Mouse (Mus musculus): Measurements from ENCODE around the gene Egfl7. TPM values are rescaled to one million over a fixed set of nuclear protein-coding genes. Genes with fewer than 3 reads are reported as not detected.

Egfl7 gene
- polyA plus RNA-seq, 1 experiment from 2014 or later, result 72.2 TPM

GRCm38 (mm10) chr2:26611896-26612295 lies 32.1 kb downstream of the Egfl7 start:
- H3K27me3 ChIP-seq (ENCODE audit: control insufficient read depth, insufficient read depth, low read length), result no peaks in the 10 kb centered on the region
- no peaks in the 10 kb centered on the region for H3K4me1 ChIP-seq (ENCODE audit: control insufficient read depth, insufficient read depth, low read length)
- no peak overlapping the region for H3K4me3 ChIP-seq (ENCODE audit: low read depth, low read length)
- H3K9me3 ChIP-seq (ENCODE audit: control insufficient read depth, low read length), result no peaks in the 10 kb centered on the region
- no peaks in the 10 kb centered on the region for H3K36me3 ChIP-seq (ENCODE audit: control insufficient read depth, insufficient read depth, low read length)
- no peak overlapping the region for H3K9ac ChIP-seq (ENCODE audit: low read length)
- ATAC-seq (ENCODE audit: insufficient number of reproducible peaks, low FRiP score, low TSS enrichment, low read depth), result no peak
- no peak overlapping the region for H3K4me2 ChIP-seq (ENCODE audit: low read depth, severe bottlenecking)
- no peak overlapping the region for H3K27ac ChIP-seq (replicated peaks; ENCODE audit: low read depth, low read length)
- DNase-seq (ENCODE audit: low spot score), result no peak

DNA sequence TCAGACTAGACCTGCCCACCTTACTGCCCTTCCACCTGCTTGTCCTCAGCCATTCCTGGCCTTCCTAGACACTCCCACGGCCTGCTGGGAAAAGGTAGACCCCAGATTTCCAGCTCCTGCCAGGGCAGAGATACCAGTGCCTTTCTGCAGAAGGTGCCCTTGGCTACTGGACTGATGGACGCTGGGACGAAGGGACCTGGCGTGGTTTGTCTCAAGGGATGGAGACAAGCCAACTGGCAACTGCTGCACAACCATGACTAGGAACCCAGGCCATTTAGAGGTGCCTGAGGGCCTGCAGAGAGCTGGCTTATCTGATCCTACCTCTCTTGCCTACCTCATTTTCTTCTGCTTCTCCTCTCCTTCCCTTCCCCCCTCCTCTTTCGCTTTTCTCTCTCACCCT lies 35.1 kb downstream of the Egfl7 start:
- no peak for ATAC-seq (ENCODE audit: insufficient number of reproducible peaks, low FRiP score, low TSS enrichment, low read depth)
- WGBS, result 80% methylated on average over 5 of the region's 5 CpGs

DNA sequence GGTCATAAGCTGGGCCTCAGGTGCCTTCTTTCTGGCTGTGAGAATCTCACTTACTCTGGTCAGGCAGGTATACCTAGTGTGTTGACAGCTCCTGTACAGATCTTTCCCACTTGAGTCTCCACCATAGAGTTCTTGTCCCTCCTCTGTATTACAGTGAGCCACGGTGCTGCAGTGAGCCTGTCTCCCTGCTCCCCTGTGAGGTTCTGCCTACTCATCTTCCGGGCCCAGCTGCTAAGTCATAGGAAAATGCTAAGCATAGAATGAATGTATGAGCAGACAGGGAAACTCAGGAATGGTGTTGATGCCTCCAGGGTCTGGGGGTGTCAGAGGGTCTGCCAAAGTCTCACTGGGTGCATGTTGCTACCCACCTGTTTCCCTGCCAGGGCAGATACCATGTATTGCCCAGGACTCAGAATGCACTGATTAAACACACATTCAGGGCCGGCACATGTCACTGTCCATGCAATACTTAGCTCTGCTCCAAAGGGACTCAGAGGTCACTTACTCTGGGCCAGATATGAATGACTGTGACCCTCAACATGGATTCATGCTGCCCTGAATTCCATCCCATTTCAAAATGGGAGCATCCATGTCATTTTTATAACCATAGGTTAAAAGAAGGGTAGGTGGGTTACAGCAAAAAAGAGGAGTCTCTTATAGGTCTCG lies 35.8 kb downstream of the Egfl7 start:
- no peak overlapping the region for H3K4me2 ChIP-seq (ENCODE audit: low read depth, severe bottlenecking)
- WGBS, result 79% methylated on average over 4 of the region's 4 CpGs
- ATAC-seq (ENCODE audit: insufficient number of reproducible peaks, low FRiP score, low TSS enrichment, low read depth) (no peak), DNase-seq (ENCODE audit: low spot score) (no peak)
- no peaks in the 10 kb centered on the region for H3K9me3 ChIP-seq (ENCODE audit: control insufficient read depth, low read length)
- no peak overlapping the region for H3K4me3 ChIP-seq (ENCODE audit: low read depth, low read length)
- H3K27me3 ChIP-seq (ENCODE audit: control insufficient read depth, insufficient read depth, low read length), result no peaks in the 10 kb centered on the region
- no peaks in the 10 kb centered on the region for H3K4me1 ChIP-seq (ENCODE audit: control insufficient read depth, insufficient read depth, low read length)
- H3K36me3 ChIP-seq (ENCODE audit: control insufficient read depth, insufficient read depth, low read length), result no peaks in the 10 kb centered on the region
- H3K9ac ChIP-seq (ENCODE audit: low read length), result no peak overlapping the region
- H3K27ac ChIP-seq (replicated peaks; ENCODE audit: low read depth, low read length), result no peak overlapping the region

More for the DNA sequence above, 35.1 kb downstream of the Egfl7 start:
- Histone ChIP-seq H3K27me3 (ENCODE audit: control insufficient read depth, insufficient read depth, low read length) (no peaks in the 10 kb centered on the region), H3K4me2 (ENCODE audit: low read depth, severe bottlenecking) (no peak overlapping the region), H3K4me1 (ENCODE audit: control insufficient read depth, insufficient read depth, low read length) (no peaks in the 10 kb centered on the region), H3K9me3 (ENCODE audit: control insufficient read depth, low read length) (no peaks in the 10 kb centered on the region), H3K27ac (replicated peaks; ENCODE audit: low read depth, low read length) (no peak overlapping the region), H3K9ac (ENCODE audit: low read length) (no peak overlapping the region), H3K4me3 (ENCODE audit: low read depth, low read length) (no peak overlapping the region), H3K36me3 (ENCODE audit: control insufficient read depth, insufficient read depth, low read length) (no peaks in the 10 kb centered on the region)
- no peak for DNase-seq (ENCODE audit: low spot score)

DNA sequence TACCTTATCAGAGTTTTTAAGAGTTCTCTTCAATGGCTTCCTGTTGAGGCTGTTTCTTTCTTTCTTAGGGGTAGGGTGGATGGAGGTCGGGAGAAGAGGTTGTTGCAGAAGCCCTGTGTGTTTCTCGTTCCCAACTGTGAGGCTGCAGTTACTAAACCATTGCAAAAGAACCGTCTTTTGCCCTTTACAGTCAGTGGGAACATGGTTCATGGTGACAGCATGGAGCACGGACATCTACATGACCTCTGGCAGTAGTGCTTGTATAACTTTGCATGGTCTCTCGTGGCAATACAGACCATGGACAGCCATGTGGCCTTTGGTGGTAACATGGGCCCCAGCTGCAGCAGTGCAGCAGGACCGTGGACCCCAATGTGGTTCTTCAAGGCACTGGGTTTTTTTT lies 37.5 kb downstream of the Egfl7 start:
- H3K9me3 ChIP-seq (ENCODE audit: control insufficient read depth, low read length), result no peaks in the 10 kb centered on the region
- WGBS, result 78% methylated on average over 6 of the region's 6 CpGs
- ATAC-seq (ENCODE audit: insufficient number of reproducible peaks, low FRiP score, low TSS enrichment, low read depth) (no peak), DNase-seq (ENCODE audit: low spot score) (no peak)
- no peak overlapping the region for H3K4me2 ChIP-seq (ENCODE audit: low read depth, severe bottlenecking)
- no peaks in the 10 kb centered on the region for H3K36me3 ChIP-seq (ENCODE audit: control insufficient read depth, insufficient read depth, low read length)
- no peak overlapping the region for H3K4me3 ChIP-seq (ENCODE audit: low read depth, low read length)
- H3K4me1 ChIP-seq (ENCODE audit: control insufficient read depth, insufficient read depth, low read length), result no peaks in the 10 kb centered on the region
- H3K9ac ChIP-seq (ENCODE audit: low read length), result no peak overlapping the region
- H3K27me3 ChIP-seq (ENCODE audit: control insufficient read depth, insufficient read depth, low read length), result no peaks in the 10 kb centered on the region
- no peak overlapping the region for H3K27ac ChIP-seq (replicated peaks; ENCODE audit: low read depth, low read length)

- DNase-seq (ENCODE audit: low spot score), result no peak
Observed at GRCm38 (mm10) chr2:26617928-26618327, 38.1 kb downstream of the Egfl7 start.

DNA sequence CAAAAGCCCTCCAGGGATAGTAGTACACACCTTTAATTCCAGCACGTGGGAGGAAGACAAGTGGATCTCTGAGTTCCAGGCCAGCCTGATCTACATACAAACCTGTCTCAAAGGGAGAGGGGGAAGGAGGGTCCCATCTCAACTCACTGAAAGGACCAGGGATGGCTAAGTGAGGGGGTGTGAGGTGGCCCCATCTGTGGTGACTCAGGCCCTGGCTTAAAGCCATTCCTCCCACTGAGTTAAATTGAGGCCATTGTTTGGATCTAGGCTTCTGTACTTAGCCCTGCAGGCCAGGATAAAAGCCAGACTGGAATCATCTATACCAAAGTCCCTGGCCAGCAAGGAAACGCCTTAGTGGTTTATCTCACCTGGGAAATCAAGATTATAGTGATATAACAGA lies 41.4 kb downstream of the Egfl7 start:
- Histone ChIP-seq H3K27ac (replicated peaks; ENCODE audit: low read depth, low read length) (no peak overlapping the region), H3K9me3 (ENCODE audit: control insufficient read depth, low read length) (no peaks in the 10 kb centered on the region; the same call in 1 of the 2 replicates), H3K4me1 (ENCODE audit: control insufficient read depth, insufficient read depth, low read length) (no peaks in the 10 kb centered on the region), H3K9ac (ENCODE audit: low read length) (no peak overlapping the region), H3K27me3 (ENCODE audit: control insufficient read depth, insufficient read depth, low read length) (no peaks in the 10 kb centered on the region), H3K36me3 (ENCODE audit: control insufficient read depth, insufficient read depth, low read length) (no peaks in the 10 kb centered on the region), H3K4me2 (ENCODE audit: low read depth, severe bottlenecking) (no peak overlapping the region), H3K4me3 (ENCODE audit: low read depth, low read length) (no peak overlapping the region)
- no peak for DNase-seq (ENCODE audit: low spot score)
- no peak for ATAC-seq (ENCODE audit: insufficient number of reproducible peaks, low FRiP score, low TSS enrichment, low read depth)
- 51% methylated on average over 2 of the region's 2 CpGs for WGBS

More at GRCm38 (mm10) chr2:26617928-26618327, 38.1 kb downstream of the Egfl7 start:
- Histone ChIP-seq H3K4me1 (ENCODE audit: control insufficient read depth, insufficient read depth, low read length) (no peaks in the 10 kb centered on the region), H3K27ac (replicated peaks; ENCODE audit: low read depth, low read length) (no peak overlapping the region), H3K36me3 (ENCODE audit: control insufficient read depth, insufficient read depth, low read length) (no peaks in the 10 kb centered on the region), H3K4me3 (ENCODE audit: low read depth, low read length) (no peak overlapping the region), H3K4me2 (ENCODE audit: low read depth, severe bottlenecking) (no peak overlapping the region), H3K9me3 (ENCODE audit: control insufficient read depth, low read length) (no peaks in the 10 kb centered on the region), H3K27me3 (ENCODE audit: control insufficient read depth, insufficient read depth, low read length) (no peaks in the 10 kb centered on the region), H3K9ac (ENCODE audit: low read length) (no peak overlapping the region; the same call in 1 of the 2 replicates)
- ATAC-seq (ENCODE audit: insufficient number of reproducible peaks, low FRiP score, low TSS enrichment, low read depth), result no peak
- WGBS, result 54% methylated on average over 7 of the region's 7 CpGs

DNA sequence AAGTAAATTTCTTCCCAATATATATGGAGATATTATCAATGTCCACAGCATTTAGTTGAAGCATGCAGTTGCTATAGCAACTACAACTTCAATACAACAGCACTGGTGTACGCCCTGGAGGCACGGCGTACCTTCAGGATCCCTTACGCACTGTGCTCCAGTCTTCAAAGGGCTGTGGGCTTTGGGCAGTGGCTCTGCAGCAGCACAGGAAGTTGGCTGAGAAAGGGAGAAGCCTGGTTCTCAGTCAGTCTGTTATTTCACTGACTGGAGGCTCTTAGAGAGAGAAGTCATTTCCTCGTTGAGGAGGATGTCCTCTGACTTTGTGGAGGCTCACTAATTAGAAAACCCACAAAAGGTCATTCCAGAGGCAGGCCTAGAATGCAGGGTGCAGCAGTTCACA lies 43.2 kb downstream of the Egfl7 start:
- ATAC-seq (ENCODE audit: insufficient number of reproducible peaks, low FRiP score, low TSS enrichment, low read depth), result no peak
- no peak overlapping the region for H3K27ac ChIP-seq (replicated peaks; ENCODE audit: low read depth, low read length)
- H3K9ac ChIP-seq (ENCODE audit: low read length), result no peak overlapping the region
- no peak overlapping the region for H3K4me3 ChIP-seq (ENCODE audit: low read depth, low read length)
- H3K9me3 ChIP-seq (ENCODE audit: control insufficient read depth, low read length), result no peaks in the 10 kb centered on the region; the same call in 1 of the 2 replicates
- H3K4me1 ChIP-seq (ENCODE audit: control insufficient read depth, insufficient read depth, low read length), result no peaks in the 10 kb centered on the region
- DNase-seq (ENCODE audit: low spot score), result no peak
- no peak overlapping the region for H3K4me2 ChIP-seq (ENCODE audit: low read depth, severe bottlenecking)
- H3K36me3 ChIP-seq (ENCODE audit: control insufficient read depth, insufficient read depth, low read length), result no peaks in the 10 kb centered on the region
- 63% methylated on average over 5 of the region's 5 CpGs for WGBS
- no peaks in the 10 kb centered on the region for H3K27me3 ChIP-seq (ENCODE audit: control insufficient read depth, insufficient read depth, low read length)

DNA sequence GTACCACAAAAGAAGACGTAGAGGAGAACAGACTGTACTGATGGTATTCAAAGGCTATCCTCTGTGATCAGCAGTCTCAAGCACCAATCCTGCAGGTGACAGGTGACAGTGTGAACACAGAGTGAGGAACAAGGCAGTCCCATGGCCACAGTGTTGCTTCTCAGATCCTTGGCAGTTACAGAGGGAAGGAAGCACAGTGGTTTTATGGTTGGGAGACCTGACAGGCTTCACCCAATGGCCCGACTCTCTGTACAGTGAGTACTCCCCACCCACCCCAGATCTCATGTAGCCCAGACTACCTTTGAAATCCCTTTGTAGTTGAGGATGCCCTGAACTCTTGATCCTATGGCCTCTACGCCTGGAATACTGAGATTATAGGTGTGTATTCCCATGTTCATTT lies 45.6 kb downstream of the Egfl7 start:
- Histone ChIP-seq H3K4me1 (ENCODE audit: control insufficient read depth, insufficient read depth, low read length) (peaks cover 13% of the 10 kb centered on the region), H3K9ac (ENCODE audit: low read length) (no peak overlapping the region), H3K9me3 (ENCODE audit: control insufficient read depth, low read length) (no peaks in the 10 kb centered on the region; the same call in 1 of the 2 replicates), H3K36me3 (ENCODE audit: control insufficient read depth, insufficient read depth, low read length) (no peaks in the 10 kb centered on the region), H3K27me3 (ENCODE audit: control insufficient read depth, insufficient read depth, low read length) (no peaks in the 10 kb centered on the region), H3K4me3 (ENCODE audit: low read depth, low read length) (no peak overlapping the region), H3K27ac (replicated peaks; ENCODE audit: low read depth, low read length) (no peak overlapping the region), H3K4me2 (ENCODE audit: low read depth, severe bottlenecking) (no peak overlapping the region)
- whole genome bisulfite sequencing, result 80% methylated on average over 3 of the region's 3 CpGs
- DNase-seq (ENCODE audit: low spot score) (no peak), ATAC-seq (ENCODE audit: insufficient number of reproducible peaks, low FRiP score, low TSS enrichment, low read depth) (no peak)

- Histone ChIP-seq H3K27me3 (ENCODE audit: control insufficient read depth, insufficient read depth, low read length) (no peaks in the 10 kb centered on the region), H3K36me3 (ENCODE audit: control insufficient read depth, insufficient read depth, low read length) (no peaks in the 10 kb centered on the region), H3K4me3 (ENCODE audit: low read depth, low read length) (no peak overlapping the region), H3K9ac (ENCODE audit: low read length) (no peak overlapping the region), H3K4me1 (ENCODE audit: control insufficient read depth, insufficient read depth, low read length) (peaks cover 13% of the 10 kb centered on the region), H3K4me2 (ENCODE audit: low read depth, severe bottlenecking) (no peak overlapping the region), H3K27ac (replicated peaks; ENCODE audit: low read depth, low read length) (no peak overlapping the region), H3K9me3 (ENCODE audit: control insufficient read depth, low read length) (no peaks in the 10 kb centered on the region; the same call in 1 of the 2 replicates)
- WGBS, result 79% methylated on average over 3 of the region's 3 CpGs
- ATAC-seq (ENCODE audit: insufficient number of reproducible peaks, low FRiP score, low TSS enrichment, low read depth) (no peak), DNase-seq (ENCODE audit: low spot score) (no peak)
Observed at GRCm38 (mm10) chr2:26626081-26626480, 46.3 kb downstream of the Egfl7 start.

Data from limb, embryonic 11.5 days (tissue).